Mouse (Mus musculus) small intestine, adult 2 months (tissue): Measurements from ENCODE around the gene Adig.

Source experiments
- CTCF ChIP-seq: fragments of 200-500 bp; IDR thresholded peaks from 2 replicates; pipeline ENCODE4 v1.5.1; 2012; ENCODE audit warnings: low read depth, mild to moderate bottlenecking, control low read depth, inconsistent platforms, low read length, moderate library complexity, mixed read lengths; ENCODE audit not compliant: insufficient replicate concordance, insufficient read length; ENCODE audit errors: extremely low read depth
- POLR2A ChIP-seq: fragments of 200-500 bp; IDR thresholded peaks from 2 replicates; pipeline ENCODE4 v1.6.1; 2012; ENCODE audit warnings: low read depth, mild to moderate bottlenecking, control low read depth, inconsistent platforms, low read length, moderate library complexity

- no peak for TF ChIP-seq CTCF
- no peak for TF ChIP-seq POLR2A
Observed at GRCm38 (mm10) chr2:158501836-158502812, at the start of gene Adig.
